Mouse (Mus musculus) heart, postnatal 0 days (tissue): Measurements from ENCODE around the gene Prox1. TPM values are rescaled to one million over a fixed set of nuclear protein-coding genes. Genes with fewer than 3 reads are reported as not detected.

Source experiments
- ATAC-seq: fragments of 200-750 bp; cut with Nextera tagmentation; 2 replicates; pipeline ENCODE4 v1.8.0; 2017; ENCODE audit warnings: low read depth, moderate number of reproducible peaks, moderate library complexity; ENCODE audit not compliant: insufficient read depth
- DNase-seq: peaks from one replicate; pipeline ENCODE4 v3.0.0-alpha.2; 2016; ENCODE audit warnings: low spot score
- H3K27ac ChIP-seq: fragments of 300-500 bp; sonication (generic); 2 replicates; pipeline ENCODE4 v1.5.1; 2014; ENCODE audit warnings: low read depth, mild to moderate bottlenecking
- H3K27me3 ChIP-seq: fragments of 300-500 bp; sonication (generic); 2 replicates; pipeline ENCODE4 v1.6.1; 2014; ENCODE audit warnings: low read length, mixed read lengths; ENCODE audit not compliant: control insufficient read depth, insufficient read depth
- H3K36me3 ChIP-seq: fragments of 300-500 bp; sonication (generic); replicated peaks from 2 replicates; pipeline ENCODE4 v1.6.1; 2014; ENCODE audit warnings: low read length, mixed read lengths; ENCODE audit not compliant: control insufficient read depth, insufficient read depth
- H3K4me1 ChIP-seq: fragments of 300-500 bp; sonication (generic); 2 replicates; pipeline ENCODE4 v1.6.1; 2014; ENCODE audit warnings: antibody characterized with exemption; ENCODE audit not compliant: control insufficient read depth, insufficient read depth
- H3K4me2 ChIP-seq: fragments of 300-500 bp; sonication (generic); 2 replicates; pipeline ENCODE4 v1.6.1; 2014; ENCODE audit warnings: low read depth, mild to moderate bottlenecking, low read length, moderate library complexity
- H3K4me3 ChIP-seq: fragments of 300-500 bp; sonication (generic); 2 replicates; pipeline ENCODE4 v1.5.1; 2014; ENCODE audit warnings: low read depth, low read length
- H3K9ac ChIP-seq: fragments of 300-500 bp; sonication (generic); replicated peaks from 2 replicates; pipeline ENCODE4 v1.6.1; 2014; ENCODE audit warnings: low read depth, low read length, mixed read lengths
- H3K9me3 ChIP-seq: fragments of 300-500 bp; sonication (generic); replicated peaks from 2 replicates; pipeline ENCODE4 v1.6.1; 2016; ENCODE audit warnings: low read length; ENCODE audit not compliant: control insufficient read depth
- CTCF ChIP-seq: IDR thresholded peaks from 2 replicates; pipeline ENCODE4 v1.5.1; 2016; ENCODE audit warnings: antibody characterized with exemption, control low read depth, low read depth
- EP300 ChIP-seq: IDR thresholded peaks from 2 replicates; pipeline ENCODE4 v1.6.1; 2016; ENCODE audit warnings: antibody characterized with exemption, low read depth
- WGBS: fragments of 180-500 bp; shearing (Covaris S2); extraction: QIAGEN DNeasy Blood & Tissue Kit; methylation state at CpG from one replicate; pipeline ENCODE4 v1.1.7; 2014; 5-methylcytosine and 5-hydroxymethylcytosine counted together
- polyA plus RNA-seq: library from polyadenylated mRNA; unstranded; fragments of >200 nt; fragmentation: Nextera tagmentation; extraction: Ambion mirVana; gene quantifications from 2 replicates; pipeline ENCODE4 v1.2.1, GENCODE M21; 2015
- total RNA-seq: library from RNA; depleted of rRNA; stranded (reverse); fragments of >200 nt; gene quantifications from 2 replicates; pipeline ENCODE4 v1.2.3, GENCODE M21; 2014; ENCODE audit warnings: low replicate concordance; rRNA removed

Gene Prox1
- total RNA-seq (23.1 and 31.5 TPM in 2 replicates), polyA plus RNA-seq (17.3 and 17.8 TPM in 2 replicates)

- DNase-seq (peak; percentile 89), ATAC-seq (peak; percentile 73)
- WGBS = under 1% methylated on average over 51 of the region's 62 CpGs
- Histone ChIP-seq H3K4me3 (peak within 1 kb of the TSS; percentile 88), H3K27ac (peak within 1 kb of the TSS; percentile 98), H3K4me1 (no peaks in the 10 kb centered on the region), H3K27me3 (0 out of 2 replicates have a peak, but pooled peaks cover 3% of the 10 kb centered on the region), H3K9ac (peak within 1 kb of the TSS; percentile 92), H3K4me2 (peak within 1 kb of the TSS; percentile 93), H3K9me3 (no peaks in the 10 kb centered on the region), H3K36me3 (no peaks in the 10 kb centered on the region)
- no peak for TF ChIP-seq EP300
- no peak for TF ChIP-seq CTCF
Observed at GRCm38 (mm10) chr1:190169911-190170818, at the start of gene Prox1. Gene Prox1, minus strand, starts transcription at chr1:190170714.

- Histone ChIP-seq H3K9me3 (no peaks in the 10 kb centered on the region), H3K27me3 (no peaks in the 10 kb centered on the region), H3K9ac (no peak overlapping the region), H3K4me1 (no peaks in the 10 kb centered on the region), H3K4me2 (no peak overlapping the region), H3K36me3 (no peaks in the 10 kb centered on the region), H3K27ac (no peak overlapping the region), H3K4me3 (no peak overlapping the region)
- 89% methylated on average over 15 of the region's 15 CpGs for WGBS
- no peak for DNase-seq
- no peak for ATAC-seq
- TF ChIP-seq CTCF (no peak), EP300 (no peak)
Observed at GRCm38 (mm10) chr1:190216621-190217020, 46.1 kb upstream of the Prox1 start.

GRCm38 (mm10) chr1:190214626-190215025 is 44.1 kb upstream of the Prox1 start:
- no peak overlapping the region for H3K27ac ChIP-seq
- no peak for TF ChIP-seq EP300
- no peak for TF ChIP-seq CTCF
- ATAC-seq (no peak), DNase-seq (no peak)
- no peaks in the 10 kb centered on the region for H3K9me3 ChIP-seq
- H3K9ac ChIP-seq = no peak overlapping the region
- H3K4me2 ChIP-seq = no peak overlapping the region
- H3K27me3 ChIP-seq = no peaks in the 10 kb centered on the region
- no peak overlapping the region for H3K4me3 ChIP-seq
- 68% methylated on average over 7 of the region's 7 CpGs for WGBS
- H3K4me1 ChIP-seq = no peaks in the 10 kb centered on the region
- no peaks in the 10 kb centered on the region for H3K36me3 ChIP-seq

- no peak for TF ChIP-seq EP300
- TF ChIP-seq CTCF = no peak
Observed at GRCm38 (mm10) chr1:190213175-190213574, 42.7 kb upstream of the Prox1 start.

GRCm38 (mm10) chr1:190207246-190207645 is 36.7 kb upstream of the Prox1 start:
- Histone ChIP-seq H3K4me3 (no peak overlapping the region), H3K4me1 (no peaks in the 10 kb centered on the region), H3K27me3 (no peaks in the 10 kb centered on the region), H3K9ac (no peak overlapping the region), H3K36me3 (no peaks in the 10 kb centered on the region), H3K27ac (no peak overlapping the region), H3K9me3 (no peaks in the 10 kb centered on the region), H3K4me2 (no peak overlapping the region)
- DNase-seq = no peak
- TF ChIP-seq EP300 = no peak
- TF ChIP-seq CTCF = no peak
- ATAC-seq = no peak
- 83% methylated on average over 8 of the region's 8 CpGs for WGBS

More at GRCm38 (mm10) chr1:190213175-190213574, 42.7 kb upstream of the Prox1 start:
- no peaks in the 10 kb centered on the region for H3K4me1 ChIP-seq
- no peak overlapping the region for H3K9ac ChIP-seq
- ATAC-seq = no peak
- DNase-seq = no peak
- no peak overlapping the region for H3K4me2 ChIP-seq
- no peaks in the 10 kb centered on the region for H3K9me3 ChIP-seq
- no peaks in the 10 kb centered on the region for H3K27me3 ChIP-seq
- WGBS = 85% methylated on average over 6 of the region's 6 CpGs
- no peaks in the 10 kb centered on the region for H3K36me3 ChIP-seq
- no peak overlapping the region for H3K27ac ChIP-seq
- no peak overlapping the region for H3K4me3 ChIP-seq
